Mouse (Mus musculus): Measurements from ENCODE around the gene Psmg1. TPM values are rescaled to one million over a fixed set of nuclear protein-coding genes. Genes with fewer than 3 reads are reported as not detected.
"Not testable (repeated sequence)": the region's sequence is repeated elsewhere in the genome, so short reads cannot be mapped to it uniquely, and the experiment has no call there.

Psmg1 gene
- 10 to 100 TPM; 11.9 to 14.4 (median 12.9) TPM for total RNA-seq (2022)

DNA sequence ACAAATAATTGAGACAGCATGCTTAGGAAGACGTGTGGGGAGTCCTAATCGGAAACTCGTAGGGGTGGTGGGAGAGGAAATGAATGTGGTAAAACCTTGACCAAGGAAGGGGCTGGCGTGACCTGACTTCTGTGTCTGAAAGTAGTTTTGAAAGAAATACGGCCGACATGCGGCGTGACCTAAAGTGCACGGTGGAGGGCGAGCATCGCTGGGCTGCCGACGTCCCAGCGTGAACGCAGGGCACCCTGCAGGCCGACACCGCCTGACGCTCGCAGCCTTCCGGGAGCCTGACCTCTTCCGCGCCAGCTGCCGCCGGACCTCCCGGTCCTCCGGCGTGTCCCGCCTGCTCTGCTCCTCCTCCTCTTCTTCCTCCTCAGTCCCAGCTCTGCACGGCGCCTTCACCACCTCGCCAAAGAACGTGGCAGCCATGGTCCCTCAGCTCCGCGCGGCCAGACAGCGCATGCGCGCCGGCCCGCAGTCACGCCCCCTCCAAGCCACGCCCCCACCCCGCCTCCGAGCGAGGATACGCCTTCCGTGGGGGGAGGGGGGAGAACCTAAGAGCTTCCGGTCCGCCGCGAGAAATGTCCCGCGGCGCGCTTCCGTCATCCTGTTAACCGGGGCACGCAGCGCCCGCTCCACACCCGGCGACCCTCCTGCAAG, at the start of gene Psmg1:
Gene Psmg1 (minus strand): TSS at position 499 of the 660 bp plus-strand sequence.
- peak; percentile 93 to 94 for DNase-seq (ENCODE audit: low spot score in 2 of 2)

DNA sequence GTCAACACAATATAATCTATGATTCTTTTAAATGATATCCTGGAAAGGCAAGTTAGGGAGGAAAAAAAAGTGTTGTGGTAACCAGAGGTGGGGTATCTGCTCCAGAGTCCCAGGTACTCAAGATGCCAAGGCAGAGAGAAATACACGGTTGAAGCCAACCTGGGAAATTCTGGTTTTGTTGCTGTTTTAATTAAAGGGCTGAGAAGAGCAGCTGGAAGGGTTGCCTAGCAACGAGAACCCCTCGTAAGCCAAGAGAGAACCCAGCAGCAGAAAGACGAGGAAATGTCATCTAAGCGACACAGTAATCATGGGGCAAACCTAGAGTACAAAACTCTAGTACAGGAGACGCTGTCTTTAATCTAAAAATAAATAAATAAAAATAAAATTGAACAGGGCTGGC, 48.8 kb upstream of the Psmg1 start:
- DNase-seq (ENCODE audit: low spot score in 2 of 2), result no peak

DNA sequence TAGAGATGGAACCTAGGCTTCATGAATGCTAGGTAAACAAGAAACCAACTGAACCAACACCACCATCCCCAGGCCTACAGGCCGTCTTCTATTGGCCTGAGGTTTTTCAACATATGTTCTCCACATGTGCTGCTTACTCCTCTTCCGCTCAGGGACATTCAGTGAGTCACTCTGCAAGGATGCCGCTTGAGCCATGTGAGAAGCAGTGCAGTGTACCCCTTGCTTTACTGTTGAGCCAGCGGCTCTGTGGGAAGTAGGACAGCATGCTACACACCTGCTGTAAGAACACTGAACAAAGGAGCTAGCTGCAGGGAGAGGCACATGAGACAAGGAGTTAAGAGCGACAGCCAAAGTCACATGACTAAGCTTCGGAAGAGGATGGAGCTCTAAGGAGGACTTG, 43.7 kb upstream of the Psmg1 start:
- no peak for DNase-seq (ENCODE audit: low spot score in 2 of 2)

DNA sequence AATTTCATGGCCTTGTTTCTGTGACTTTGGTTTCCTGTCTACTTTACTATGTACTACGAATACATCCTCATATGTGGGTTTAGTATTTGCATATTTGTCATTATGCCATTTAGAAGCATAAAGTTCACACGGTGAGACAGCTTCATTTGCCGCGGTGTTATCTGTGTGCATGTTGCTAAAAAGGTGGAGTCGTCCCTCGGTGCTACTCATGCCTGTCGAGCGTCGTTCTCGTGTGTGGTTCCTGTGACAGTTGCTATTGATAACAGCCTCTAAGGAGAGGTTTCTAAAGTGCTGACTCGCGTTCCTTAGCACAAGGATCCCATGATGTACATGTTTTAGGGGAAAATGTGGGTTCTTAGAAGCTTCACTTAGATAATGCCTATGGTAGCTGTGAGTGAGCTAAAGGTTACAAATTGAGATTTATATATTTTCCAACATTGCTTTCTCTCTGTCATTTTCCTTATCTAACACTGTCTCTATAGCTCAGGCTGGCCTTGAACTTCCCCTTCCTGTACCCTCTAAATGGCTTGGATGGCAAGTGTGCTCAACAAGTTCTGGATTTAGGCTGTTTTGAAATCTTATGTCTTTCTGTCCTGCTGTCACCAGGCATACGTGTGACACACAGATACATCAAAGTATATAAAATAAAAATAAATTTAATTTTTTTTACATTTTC, 41.7 kb upstream of the Psmg1 start:
- DNase-seq (ENCODE audit: low spot score in 2 of 2), result no peak

DNA sequence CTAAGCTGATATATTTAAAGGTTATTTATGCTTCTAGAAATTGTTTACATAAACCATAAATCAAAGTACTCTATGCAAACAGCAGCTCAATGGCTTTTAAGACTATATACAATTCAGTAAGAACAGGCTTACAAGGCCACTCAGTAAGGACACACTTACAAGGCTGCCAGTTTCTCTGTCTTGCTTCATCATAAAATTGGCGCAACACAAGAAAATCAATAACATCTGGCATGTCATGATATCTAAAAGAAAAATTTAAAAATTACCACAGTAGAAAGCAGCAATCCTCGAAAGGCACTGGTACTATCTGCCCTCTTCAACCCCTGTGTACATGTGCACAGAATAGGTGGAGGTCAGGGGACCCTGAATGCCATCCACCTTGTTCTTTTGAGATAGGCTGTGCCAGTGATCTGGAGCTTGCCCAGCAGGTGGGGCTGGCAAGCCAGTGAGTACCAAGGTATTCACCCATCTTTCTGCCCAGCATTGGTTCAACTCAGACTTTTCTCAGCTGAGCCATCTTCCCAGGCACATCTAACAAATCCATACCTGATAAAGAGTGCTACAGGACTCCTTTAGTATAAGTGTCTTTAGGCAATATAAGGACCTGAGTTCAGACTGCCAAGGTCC, 39.8 kb upstream of the Psmg1 start:
- no peak for DNase-seq (ENCODE audit: low spot score in 2 of 2)

DNA sequence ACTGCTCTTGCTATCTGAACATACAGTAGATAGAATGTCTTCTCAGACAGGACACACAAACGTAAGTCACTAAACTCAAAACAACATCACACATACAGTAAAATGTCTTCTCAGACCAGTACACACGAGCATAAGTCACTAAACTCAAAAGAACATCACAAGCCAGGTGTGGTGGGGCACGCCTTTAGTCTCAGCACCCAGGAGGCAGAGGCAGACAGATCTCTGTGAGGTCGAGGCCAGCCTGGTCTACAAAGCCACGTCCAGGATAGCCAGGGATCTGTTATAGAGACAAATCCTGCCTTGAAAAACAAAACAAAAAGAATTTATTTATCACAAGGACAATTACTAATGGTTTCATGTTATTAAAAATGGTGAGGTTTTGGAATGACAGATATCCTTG, 35.5 kb upstream of the Psmg1 start:
- no peak for DNase-seq (ENCODE audit: low spot score in 2 of 2)

DNA sequence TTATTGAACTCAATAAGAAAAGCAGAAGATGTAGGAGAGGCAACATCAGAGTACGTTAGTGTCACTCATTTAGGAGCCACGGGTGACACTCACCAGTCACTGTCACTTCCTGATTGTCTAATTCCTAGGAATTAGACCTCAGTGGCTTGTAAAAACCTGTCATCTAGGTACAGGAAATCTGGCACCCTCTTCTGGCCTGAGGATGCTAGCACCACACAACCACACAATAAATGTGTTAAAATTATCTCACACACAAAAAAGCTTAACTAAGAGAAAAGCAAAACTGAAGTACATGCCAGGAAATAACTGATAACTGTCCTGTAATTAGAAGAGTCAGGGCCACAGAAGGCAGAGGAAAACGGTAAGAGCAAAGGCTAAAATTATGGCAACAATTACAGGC, 34.5 kb upstream of the Psmg1 start:
- DNase-seq (ENCODE audit: low spot score in 2 of 2), result no peak

DNA sequence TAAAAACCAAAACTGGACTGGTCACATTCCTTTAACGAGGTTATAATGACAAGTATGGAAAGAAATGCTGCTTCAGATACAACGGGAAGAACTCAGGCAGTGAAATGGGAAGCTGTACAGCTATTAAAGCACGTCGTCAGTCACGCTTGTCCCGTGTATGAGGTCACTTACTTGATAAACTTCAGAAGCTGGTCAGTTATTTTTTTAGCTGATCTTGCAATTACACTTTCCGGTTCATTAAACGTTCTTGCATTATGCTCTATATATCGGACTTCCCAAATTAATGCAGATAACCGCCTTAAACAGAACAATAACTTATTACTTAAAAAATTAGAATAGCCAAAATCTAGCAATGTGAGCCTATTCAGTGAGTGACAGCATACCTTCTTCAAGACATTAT, 30.3 kb upstream of the Psmg1 start:
- no peak for DNase-seq (ENCODE audit: low spot score in 2 of 2)

DNA sequence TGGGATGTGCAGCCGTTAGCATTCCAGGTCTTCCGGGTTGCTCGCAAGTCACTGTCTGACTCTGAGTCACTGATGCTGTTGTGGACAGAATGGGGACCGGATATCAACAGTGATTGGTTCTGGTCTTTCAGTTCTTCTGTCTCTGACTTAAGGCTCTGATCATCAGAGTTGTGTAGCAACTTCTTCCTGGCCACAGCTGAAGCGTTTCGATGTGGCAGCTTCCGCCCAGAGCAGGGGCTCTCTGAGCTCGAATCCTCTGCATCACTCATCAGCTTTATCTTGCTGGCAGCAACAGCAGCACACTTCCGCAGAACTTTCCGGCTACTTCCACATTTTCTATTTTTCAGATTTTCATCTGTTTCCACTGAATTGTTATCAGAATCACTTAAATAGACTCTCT, 18.4 kb upstream of the Psmg1 start:
- DNase-seq (ENCODE audit: low spot score in 2 of 2), result not testable (repeated sequence)

DNA sequence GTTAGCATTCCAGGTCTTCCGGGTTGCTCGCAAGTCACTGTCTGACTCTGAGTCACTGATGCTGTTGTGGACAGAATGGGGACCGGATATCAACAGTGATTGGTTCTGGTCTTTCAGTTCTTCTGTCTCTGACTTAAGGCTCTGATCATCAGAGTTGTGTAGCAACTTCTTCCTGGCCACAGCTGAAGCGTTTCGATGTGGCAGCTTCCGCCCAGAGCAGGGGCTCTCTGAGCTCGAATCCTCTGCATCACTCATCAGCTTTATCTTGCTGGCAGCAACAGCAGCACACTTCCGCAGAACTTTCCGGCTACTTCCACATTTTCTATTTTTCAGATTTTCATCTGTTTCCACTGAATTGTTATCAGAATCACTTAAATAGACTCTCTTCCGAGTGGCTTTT, 13.5 kb upstream of the Psmg1 start:
- DNase-seq (ENCODE audit: low spot score in 2 of 2), result not testable (repeated sequence)

DNA sequence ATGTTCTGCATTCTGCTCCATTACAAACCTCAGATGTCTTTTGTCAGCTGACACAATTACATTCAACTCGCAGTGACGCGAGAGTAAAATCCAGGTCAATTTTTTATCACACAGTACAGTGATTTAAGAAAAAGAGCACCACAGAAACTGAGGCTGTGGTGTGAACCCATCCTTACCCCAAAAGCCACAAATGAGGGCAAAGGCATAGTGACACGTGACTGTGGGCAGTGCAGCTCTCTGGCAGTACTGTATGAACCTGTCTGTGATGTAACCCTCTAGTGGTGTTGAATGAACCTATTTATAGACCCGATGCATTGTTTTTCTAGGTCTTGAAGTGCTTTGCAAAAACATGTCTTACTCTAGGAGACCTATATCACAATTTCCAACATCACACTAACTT, 8.5 kb upstream of the Psmg1 start:
- DNase-seq (ENCODE audit: low spot score in 2 of 2), result no peak

DNA sequence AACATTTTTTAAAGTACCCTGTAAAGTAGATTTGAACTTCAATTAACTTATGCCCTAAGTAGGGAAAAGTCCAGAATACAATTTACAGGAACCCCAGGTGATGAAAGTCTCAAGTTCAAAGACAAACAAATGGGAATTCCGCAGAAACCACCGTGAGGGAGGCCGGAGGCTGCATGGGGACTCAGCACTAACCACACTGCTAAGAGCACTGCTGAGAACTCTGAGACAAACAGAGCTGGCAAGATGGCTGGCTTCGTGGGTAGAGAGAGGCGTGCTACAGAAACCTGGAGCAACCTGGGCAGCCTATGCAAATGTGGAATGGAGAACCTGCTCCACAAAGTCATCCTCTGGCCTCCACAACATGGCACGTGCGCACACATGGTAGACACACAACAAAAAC, 5.4 kb upstream of the Psmg1 start:
- DNase-seq (ENCODE audit: low spot score in 2 of 2), result no peak

DNA sequence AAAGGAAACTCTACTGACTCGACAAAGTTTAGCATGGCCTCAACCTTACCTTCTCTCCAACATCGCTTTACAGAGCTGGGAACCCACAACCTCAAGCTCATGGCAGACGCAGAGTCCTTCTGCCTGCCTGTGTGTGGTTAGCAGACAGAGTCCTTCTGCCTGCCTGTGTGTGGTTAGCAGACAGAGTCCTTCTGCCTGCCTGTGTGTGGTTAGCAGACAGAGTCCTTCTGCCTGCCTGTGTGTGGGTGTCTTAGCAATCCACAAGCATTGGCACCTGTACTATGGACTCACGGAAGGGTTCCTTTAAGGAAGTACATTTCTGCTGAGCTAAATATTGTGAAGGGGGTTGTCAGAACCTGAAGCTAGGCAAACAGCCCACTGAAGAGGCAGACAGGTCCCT, 3.8 kb upstream of the Psmg1 start:
- not testable (repeated sequence) for DNase-seq (ENCODE audit: low spot score in 2 of 2)

DNA sequence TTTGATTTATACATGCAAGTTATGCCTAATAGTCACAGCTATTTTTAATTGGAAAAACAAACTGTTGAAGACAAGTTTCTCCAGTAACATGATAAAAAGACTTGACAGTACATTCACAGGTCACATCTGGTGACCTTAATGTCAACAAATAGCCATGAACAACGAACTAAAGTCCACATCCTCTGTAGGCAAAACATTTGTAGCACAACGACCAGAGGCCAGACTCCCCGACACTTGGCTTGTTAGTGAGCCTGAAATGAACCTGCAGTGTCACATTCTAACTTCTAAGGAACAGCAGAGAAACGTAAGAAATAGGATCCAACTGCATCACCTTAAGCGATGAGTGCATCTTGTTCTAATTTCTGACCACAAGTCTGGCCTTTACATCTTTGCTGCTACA, 1.8 kb upstream of the Psmg1 start:
- DNase-seq (ENCODE audit: low spot score in 2 of 2), result no peak

DNA sequence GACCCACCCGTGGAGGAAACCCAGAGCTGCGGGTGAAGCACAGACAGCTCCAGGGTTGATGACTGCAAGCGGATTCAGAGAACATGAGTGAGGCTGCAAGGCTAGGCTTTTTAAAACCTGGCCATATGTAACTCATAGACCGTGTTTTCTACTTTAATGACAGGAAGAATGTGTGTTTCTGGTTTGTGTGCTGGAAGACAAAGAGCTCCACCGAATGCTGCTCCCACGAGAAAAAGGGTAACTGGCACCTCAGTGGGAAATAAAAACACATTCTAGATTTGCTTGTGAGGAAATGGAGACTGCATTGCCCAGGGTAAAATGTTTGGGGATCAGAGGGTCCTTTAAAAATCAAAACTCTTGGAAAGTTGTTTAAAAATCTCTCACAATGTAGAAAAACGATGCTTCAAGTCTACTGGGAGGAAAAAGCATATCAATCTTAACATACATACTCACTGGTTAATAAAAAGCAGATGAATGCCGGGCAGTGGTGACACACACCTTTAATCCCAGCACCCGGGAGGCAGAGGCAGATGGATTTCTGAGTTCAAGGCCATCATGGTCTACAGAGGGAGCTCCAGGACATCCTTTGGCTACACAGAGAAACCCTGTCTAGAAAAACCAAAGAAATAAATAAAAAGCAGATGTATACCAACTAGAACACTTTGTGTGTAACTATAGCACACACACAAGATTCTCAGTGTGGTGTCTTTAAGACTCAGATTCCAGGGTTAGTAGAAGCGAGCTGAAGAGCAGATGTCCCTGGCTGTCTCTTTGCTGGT, 551 bp upstream of the Psmg1 start:
- no peak for DNase-seq (ENCODE audit: low spot score in 2 of 2)

DNA sequence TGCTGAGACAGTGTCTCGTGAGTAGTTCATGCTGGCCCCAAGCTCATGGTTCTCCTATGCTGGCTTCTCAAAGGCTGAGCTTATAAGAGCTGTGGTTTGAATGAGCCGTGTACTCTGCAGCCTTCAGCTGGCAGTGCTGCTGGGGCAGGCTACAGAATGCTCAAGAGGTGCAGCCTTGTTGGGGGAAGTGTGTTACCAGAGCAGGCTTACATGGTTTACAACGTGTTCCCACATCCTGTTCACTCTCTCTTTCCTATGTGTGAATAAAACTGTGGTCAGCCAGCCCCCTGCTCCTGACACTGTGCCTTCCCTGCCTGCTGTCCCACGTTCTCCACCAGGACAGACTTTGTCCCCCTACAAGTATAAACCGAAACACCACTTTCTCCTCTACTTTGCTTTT, 5.8 kb downstream of the Psmg1 start:
- no peak for DNase-seq (ENCODE audit: low spot score in 2 of 2)

DNA sequence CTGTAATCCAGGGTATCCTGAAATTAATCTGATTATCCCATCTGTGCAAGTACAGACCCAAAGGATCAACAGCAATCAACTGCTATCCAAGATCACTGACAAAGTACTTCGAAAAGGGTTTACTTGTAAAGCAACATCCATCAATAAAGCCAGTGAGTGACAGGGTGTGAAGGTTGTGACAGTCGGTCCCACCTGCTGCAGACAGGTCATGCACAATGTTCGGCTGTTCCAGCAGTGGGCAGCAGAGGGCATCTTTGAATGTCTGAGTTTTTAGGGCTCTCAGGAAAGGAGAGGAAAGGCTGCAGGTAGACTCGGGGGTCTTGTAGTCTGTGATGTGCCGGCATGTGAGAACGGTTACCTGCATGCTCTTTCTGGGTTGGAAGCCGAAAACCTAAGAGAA, 7.2 kb downstream of the Psmg1 start:
- DNase-seq (ENCODE audit: low spot score in 2 of 2), result no peak

DNA sequence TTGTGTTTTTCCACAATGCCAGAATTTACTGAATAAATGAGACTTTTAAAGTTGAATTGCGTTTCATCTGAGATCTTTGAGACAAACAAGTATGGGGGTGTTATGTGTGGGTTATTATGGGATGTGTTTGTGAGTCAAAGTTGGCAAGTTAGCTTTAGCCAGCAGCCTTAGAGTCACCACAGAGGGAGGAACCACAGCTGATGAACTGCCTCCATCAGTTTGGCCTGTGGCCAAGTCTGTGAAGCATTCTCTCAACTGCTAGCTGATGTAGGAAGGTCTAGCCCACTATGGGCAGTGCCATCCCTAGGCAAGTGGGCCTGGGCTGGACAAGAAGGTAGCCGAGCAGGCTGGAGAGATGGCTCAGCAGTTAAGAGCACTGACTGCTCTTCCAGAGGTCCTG, 19.9 kb downstream of the Psmg1 start:
- DNase-seq (ENCODE audit: low spot score in 2 of 2), result no peak

DNA sequence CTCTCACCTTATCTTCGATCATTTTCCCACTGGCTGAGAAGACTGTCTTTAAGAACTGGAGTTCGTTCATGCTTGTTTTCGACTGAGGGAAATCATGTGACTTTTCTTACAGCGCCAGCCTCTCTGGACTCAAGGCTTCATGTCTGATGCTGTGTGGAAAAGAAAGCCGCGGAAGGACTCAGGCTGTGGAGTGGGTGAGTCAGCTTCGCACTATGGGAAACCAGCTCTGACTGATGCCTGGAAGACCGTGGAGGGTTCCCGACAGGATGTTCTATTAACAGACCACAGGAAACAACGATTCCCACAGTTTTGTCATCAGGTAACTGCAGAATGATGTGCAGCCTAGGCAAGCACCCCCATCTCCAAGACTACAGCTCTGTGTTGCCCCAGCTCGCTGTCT, 23.3 kb downstream of the Psmg1 start:
- no peak for DNase-seq (ENCODE audit: low spot score in 2 of 2)

DNA sequence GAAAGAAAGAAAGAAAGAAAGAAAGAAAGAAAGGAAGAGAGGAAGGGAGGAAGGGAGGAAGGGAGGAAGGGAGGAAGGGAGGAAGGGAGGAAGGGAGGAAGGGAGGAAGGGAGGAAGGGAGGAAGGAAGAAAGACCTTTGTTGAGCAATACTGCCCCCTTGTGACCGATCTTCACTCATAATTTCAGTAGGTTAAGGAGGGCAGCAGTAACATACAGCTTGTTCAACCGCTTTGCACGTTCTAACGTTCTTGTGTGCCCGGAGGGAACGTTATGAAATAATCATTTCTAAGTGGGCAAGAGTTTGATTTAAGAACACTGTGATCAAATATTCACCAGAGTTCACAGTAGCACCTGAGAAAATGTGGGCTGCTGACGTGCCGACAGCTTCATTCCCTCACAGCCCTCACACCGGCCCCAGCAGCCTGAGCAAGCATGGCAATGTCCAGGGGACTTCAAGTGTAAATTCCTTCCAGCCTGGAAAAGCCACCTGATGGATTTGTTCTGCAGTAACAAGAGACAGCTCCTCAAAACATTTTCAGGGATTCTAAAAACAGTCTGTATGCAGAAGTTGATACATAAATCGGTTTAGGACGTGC, 26.2 kb downstream of the Psmg1 start:
- no peak for DNase-seq (ENCODE audit: low spot score in 2 of 2)

DNA sequence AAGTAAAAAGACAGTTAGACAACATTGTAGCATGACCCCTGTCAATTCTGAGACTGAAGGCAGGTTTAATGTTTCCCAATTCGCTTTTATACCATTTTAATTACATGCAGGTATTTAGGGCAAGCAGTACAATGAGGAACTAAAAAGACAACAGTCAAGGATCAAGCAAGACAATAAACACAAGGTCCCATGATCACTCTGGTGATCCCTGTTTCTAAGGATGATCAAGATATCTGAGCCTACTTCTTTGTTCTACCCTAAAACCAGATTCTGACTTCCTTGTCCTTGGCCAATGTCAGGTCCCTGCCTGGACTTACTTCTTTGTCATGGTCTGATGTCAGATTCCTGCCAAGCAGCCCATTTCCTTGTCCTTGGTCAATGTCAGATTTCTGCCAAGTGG, 29.3 kb downstream of the Psmg1 start:
- not testable (repeated sequence) for DNase-seq (ENCODE audit: low spot score in 2 of 2)

DNA sequence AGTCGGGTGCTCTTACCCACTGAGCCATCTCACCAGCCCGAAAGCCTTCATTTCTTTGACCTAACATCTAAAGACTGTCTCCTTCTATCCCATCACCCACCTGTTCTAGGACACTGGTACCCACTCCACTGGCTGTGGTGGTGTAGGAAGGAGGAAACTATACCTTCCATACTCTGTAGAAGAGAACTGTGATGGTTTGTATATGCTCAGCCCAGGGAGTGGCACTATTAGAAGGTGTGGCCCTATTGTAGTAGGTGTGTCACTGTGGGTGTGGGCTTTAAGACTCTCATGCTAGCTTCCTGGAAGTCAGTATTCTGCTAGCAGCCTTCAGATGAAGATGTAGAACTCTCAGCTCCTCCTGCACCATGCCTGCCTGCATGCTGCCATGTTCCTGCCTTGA, 30.1 kb downstream of the Psmg1 start:
- DNase-seq (ENCODE audit: low spot score in 2 of 2), result not testable (repeated sequence)
